Mouse (Mus musculus) bone marrow, adult 2 months (tissue): Measurements from ENCODE around the gene Gm5580. TPM values are rescaled to one million over a fixed set of nuclear protein-coding genes. Genes with fewer than 3 reads are reported as not detected.

ENCODE experiments used
- polyA plus RNA-seq: library from polyadenylated mRNA; stranded (reverse); fragments of >200 nt; gene quantifications from 2 replicates; pipeline ENCODE4 v1.2.4, GENCODE M21; 2011; ENCODE audit warnings: low replicate concordance; ENCODE audit not compliant: missing spikeins, insufficient read depth, insufficient read length

The Gm5580 gene
- polyA plus RNA-seq, 1 experiment, result not detected

Other genes with a start within 250 kb of the Gm5580 start
- 61.5 and 67.5 TPM in 2 replicates for gene March8, start 213.1 kb upstream of the Gm5580 start, polyA plus RNA-seq
- 16.1 and 17.9 TPM in 2 replicates for gene Alox5, start 90.0 kb upstream of the Gm5580 start, polyA plus RNA-seq
- gene Olfr211, start 62.0 kb upstream of the Gm5580 start, polyA plus RNA-seq, result not detected in 2 replicates
- gene Olfr212, start 44.6 kb upstream of the Gm5580 start, polyA plus RNA-seq, result not detected in 2 replicates
- gene Olfr213, start 12.7 kb upstream of the Gm5580 start, polyA plus RNA-seq, result not detected in 2 replicates
- gene Olfr214, start 3.1 kb downstream of the Gm5580 start, polyA plus RNA-seq, result not detected in 2 replicates
- not detected in 2 replicates for gene Olfr215, start 33.1 kb downstream of the Gm5580 start, polyA plus RNA-seq
- 7.1 and 12.1 TPM in 2 replicates for gene Zfp422, start 77.9 kb downstream of the Gm5580 start, polyA plus RNA-seq
- gene Depp1, start 99.5 kb downstream of the Gm5580 start, polyA plus RNA-seq, result 11.9 and 15.0 TPM in 2 replicates
- 8.8 and 18.3 TPM in 2 replicates for gene Rassf4, start 122.8 kb downstream of the Gm5580 start, polyA plus RNA-seq
- gene Tmem72, start 165.8 kb downstream of the Gm5580 start, polyA plus RNA-seq, result not detected in 2 replicates